8 mouse cellular contexts compared by ENCODE assay signal in genomic region chr3:89228836-89229235, GRCm38 (mm10). TPM values are rescaled to one million over a fixed set of nuclear protein-coding genes. Genes with fewer than 3 reads are reported as not detected.
A peak's percentile ranks its signal among the peaks of the same experiment; 100 is the strongest.
DNase-seq lines count a peak whose midpoint lies in the region; ATAC-seq and TF ChIP-seq lines count a peak whose summit lies in the region.

Gene Muc1 (plus strand): TSS chr3:89229057.

- intact Hi-C loops in gastrocnemius, adult 2 months (cut with DNase I), result no loop called here

- peak within 1 kb of the TSS; percentile 83 for H3K27ac ChIP-seq in gastrocnemius, adult 2 months
- H3K27ac ChIP-seq in embryonic facial prominence, embryonic 13.5 days, result peak within 1 kb of the TSS; percentile 88
- peak within 1 kb of the TSS; percentile 84 for H3K27ac ChIP-seq in kidney, embryonic 16.5 days (ENCODE audit: low read length)

- H3K4me2 ChIP-seq in embryonic facial prominence, embryonic 13.5 days, result peak within 1 kb of the TSS; percentile 84
- peak within 1 kb of the TSS; percentile 81 for H3K4me2 ChIP-seq in kidney, embryonic 16.5 days (replicated peaks; ENCODE audit: low read depth, low read length)

- peak within 1 kb of the TSS; percentile 80 for H3K4me3 ChIP-seq in gastrocnemius, adult 2 months
- H3K4me3 ChIP-seq in embryonic facial prominence, embryonic 13.5 days, result peak within 1 kb of the TSS; percentile 46
- peak within 1 kb of the TSS; percentile 53 for H3K4me3 ChIP-seq in kidney, embryonic 16.5 days (ENCODE audit: low read length)

- WGBS in embryonic facial prominence, embryonic 13.5 days, result 24% methylated on average over 10 of the region's 10 CpGs
- WGBS in kidney, embryonic 16.5 days, result 20% methylated on average over 10 of the region's 10 CpGs

- H3K4me1 ChIP-seq in embryonic facial prominence, embryonic 13.5 days, result peaks cover 32% of the 10 kb centered on the region
- peaks cover 53% of the 10 kb centered on the region for H3K4me1 ChIP-seq in kidney, embryonic 16.5 days (ENCODE audit: insufficient read depth, low read length)

- no peak for DNase-seq in gastrocnemius, adult 2 months
- no peak for DNase-seq in gastrocnemius, adult 8-10 months (ENCODE audit: low spot score in 2 of 2)
- peak; percentile 60 to 76 for DNase-seq in lung, postnatal 4 days
- no peak for DNase-seq in adrenal gland, postnatal 25 days
- DNase-seq in B cell, adult 2 months, result no peak
- DNase-seq in thymus, postnatal 25 days, result no peak

- H3K27me3 ChIP-seq in embryonic facial prominence, embryonic 13.5 days, result peaks cover 21% of the 10 kb centered on the region
- peaks cover 3% of the 10 kb centered on the region; the same call in 1 of the 2 replicates for H3K27me3 ChIP-seq in kidney, embryonic 16.5 days (ENCODE audit: insufficient read depth, low read length)

- peak within 1 kb of the TSS; percentile 60 for H3K9ac ChIP-seq in embryonic facial prominence, embryonic 13.5 days
- peak within 1 kb of the TSS; percentile 66 for H3K9ac ChIP-seq in kidney, embryonic 16.5 days (replicated peaks; ENCODE audit: low read length)

- no peak for TF ChIP-seq CTCF in gastrocnemius, adult 2 months (IDR thresholded peaks at IDR 0.05)

- H3K36me3 ChIP-seq in embryonic facial prominence, embryonic 13.5 days, result peaks cover 15% of the 10 kb centered on the region
- no peaks in the 10 kb centered on the region for H3K36me3 ChIP-seq in kidney, embryonic 16.5 days (ENCODE audit: insufficient read depth, low read length)

- H3K9me3 ChIP-seq in embryonic facial prominence, embryonic 13.5 days, result no peaks in the 10 kb centered on the region
- no peaks in the 10 kb centered on the region for H3K9me3 ChIP-seq in kidney, embryonic 16.5 days (ENCODE audit: low read length)

- ATAC-seq in embryonic facial prominence, embryonic 13.5 days (ENCODE audit: insufficient number of reproducible peaks, insufficient read depth, low FRiP score, low TSS enrichment, low read depth), result no peak
- ATAC-seq in kidney, embryonic 16.5 days (ENCODE audit: low FRiP score, low TSS enrichment), result peak; percentile 14

RNA-seq across cellular contexts. Expression of gene Muc1, which starts in this region (rescaled TPM):
- under 1 TPM; 0.13 to 0.22 TPM for total RNA-seq in gastrocnemius, adult 2 months (2021)
- total RNA-seq in gastrocnemius, adult 8-10 months (2022), result 1 to 10 TPM in 1 of 4 experiments, under 1 TPM in 3; 0.24 to 1.0 (median 0.52) TPM
- 1.5 and 1.6 TPM in 2 replicates for polyA plus RNA-seq in embryonic facial prominence, embryonic 13.5 days (2015; fragmentation: Nextera tagmentation; extraction: Ambion mirVana)
- polyA plus RNA-seq in kidney, embryonic 16.5 days (2015; fragmentation: Nextera tagmentation; extraction: Ambion mirVana), result 20.0 and 23.6 TPM in 2 replicates
- total RNA-seq in adrenal gland, postnatal 25 days (2021), result not detected in 2 replicates

Comparison
In these comparisons a context has a peak if more than half of its experiments do, and no peak if none do; other contexts are left out.
1. DNase-seq: peak in lung, postnatal 4 days (2 of 2); none in gastrocnemius, adult 2 months (single experiment), gastrocnemius, adult 8-10 months (0 of 2), adrenal gland, postnatal 25 days (single experiment), B cell, adult 2 months (0 of 2) and thymus, postnatal 25 days (single experiment).
2. Peak in every context shown above with its lines, with median percentiles within 50 percentile points of each other: H3K27ac ChIP-seq and H3K4me3 ChIP-seq.